Mouse (Mus musculus): ENCODE measurements around the gene Smyd2. TPM values are rescaled to one million over a fixed set of nuclear protein-coding genes. Genes with fewer than 3 reads are reported as not detected.

Smyd2 gene
- 75.6 and 80.3 TPM in 2 replicates for polyA plus RNA-seq (2015; fragmentation: Nextera tagmentation; extraction: Ambion mirVana)

- H3K27ac ChIP-seq (ENCODE audit: low read length), result peak within 1 kb of the TSS; percentile 65
- H3K4me1 ChIP-seq (replicated peaks; ENCODE audit: control insufficient read depth, insufficient read depth, low read length), result peaks cover 14% of the 10 kb centered on the region
- H3K9me3 ChIP-seq (ENCODE audit: control insufficient read depth, low read length), result no peaks in the 10 kb centered on the region
- ATAC-seq (ENCODE audit: low read depth), result peak; percentile 97
- H3K9ac ChIP-seq (ENCODE audit: low read length), result peak within 1 kb of the TSS; percentile 82
- H3K4me3 ChIP-seq (ENCODE audit: low read length), result peak within 1 kb of the TSS; percentile 79
- H3K36me3 ChIP-seq (ENCODE audit: control insufficient read depth, insufficient read depth, low read length), result no peaks in the 10 kb centered on the region
- no peaks in the 10 kb centered on the region for H3K27me3 ChIP-seq (ENCODE audit: control insufficient read depth, insufficient read depth, low read depth, low read length)
- WGBS, result under 1% methylated on average over 44 of the region's 90 CpGs
- peak within 1 kb of the TSS; percentile 95 for H3K4me2 ChIP-seq (ENCODE audit: low read depth, low read length)
Observed at GRCm38 (mm10) chr1:189921818-189922592, at the start of gene Smyd2. Gene Smyd2 (minus strand): TSS chr1:189922363.

DNA sequence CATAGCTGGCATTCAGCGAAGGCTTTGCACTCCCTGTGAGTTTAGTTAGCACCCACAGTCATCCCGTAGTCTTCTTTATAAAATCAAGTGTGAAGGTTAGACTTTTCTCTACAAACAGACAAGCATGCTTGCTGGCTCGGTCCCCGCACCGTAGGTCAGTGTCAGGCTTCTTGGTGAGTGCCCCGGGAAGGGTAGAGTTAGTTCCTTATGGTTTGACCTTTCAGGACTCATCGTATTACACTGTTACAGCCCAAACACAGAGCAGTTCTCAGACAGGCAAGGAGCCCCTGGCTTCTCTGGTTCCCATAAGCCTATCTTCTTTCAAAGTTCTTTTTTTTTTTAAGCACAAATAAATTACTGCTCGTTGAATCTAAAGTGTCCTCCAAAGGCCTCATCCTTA is 48.2 kb upstream of the Smyd2 start:
- no peaks in the 10 kb centered on the region for H3K9me3 ChIP-seq (ENCODE audit: control insufficient read depth, low read length)
- H3K36me3 ChIP-seq (ENCODE audit: control insufficient read depth, insufficient read depth, low read length), result no peaks in the 10 kb centered on the region
- H3K4me1 ChIP-seq (replicated peaks; ENCODE audit: control insufficient read depth, insufficient read depth, low read length), result no peaks in the 10 kb centered on the region
- no peaks in the 10 kb centered on the region for H3K27me3 ChIP-seq (ENCODE audit: control insufficient read depth, insufficient read depth, low read depth, low read length)
- WGBS, result 81% methylated on average over 8 of the region's 8 CpGs
- no peak overlapping the region for H3K27ac ChIP-seq (ENCODE audit: low read length)
- H3K9ac ChIP-seq (ENCODE audit: low read length), result no peak overlapping the region
- ATAC-seq (ENCODE audit: low read depth), result no peak
- no peak overlapping the region for H3K4me2 ChIP-seq (ENCODE audit: low read depth, low read length)
- H3K4me3 ChIP-seq (ENCODE audit: low read length), result no peak overlapping the region

DNA sequence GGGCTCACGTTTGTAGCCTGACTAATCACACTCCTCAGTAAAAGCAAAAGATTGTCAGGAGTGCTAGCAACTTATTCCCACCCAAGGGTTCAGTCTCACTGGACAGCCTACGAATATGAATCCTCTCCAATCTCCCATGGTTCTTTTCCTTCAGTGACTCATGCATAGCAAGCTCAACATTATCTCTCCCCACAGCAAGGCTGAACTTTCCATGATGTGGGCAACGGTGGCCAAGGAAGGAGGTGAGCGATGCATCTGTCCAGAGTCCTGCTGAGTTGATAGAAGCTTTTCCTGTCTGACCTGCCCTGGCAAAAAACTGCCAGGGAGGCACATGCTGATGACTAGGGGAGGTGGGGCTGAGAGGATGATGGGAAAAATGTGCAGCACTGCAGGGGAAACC is 45.9 kb upstream of the Smyd2 start:
- H3K4me1 ChIP-seq (replicated peaks; ENCODE audit: control insufficient read depth, insufficient read depth, low read length), result no peaks in the 10 kb centered on the region
- ATAC-seq (ENCODE audit: low read depth), result no peak
- H3K27ac ChIP-seq (ENCODE audit: low read length), result no peak overlapping the region
- H3K27me3 ChIP-seq (ENCODE audit: control insufficient read depth, insufficient read depth, low read depth, low read length), result no peaks in the 10 kb centered on the region
- no peak overlapping the region for H3K4me3 ChIP-seq (ENCODE audit: low read length)
- H3K9me3 ChIP-seq (ENCODE audit: control insufficient read depth, low read length), result no peaks in the 10 kb centered on the region
- no peak overlapping the region for H3K4me2 ChIP-seq (ENCODE audit: low read depth, low read length)
- 59% methylated on average over 4 of the region's 4 CpGs for WGBS
- no peaks in the 10 kb centered on the region for H3K36me3 ChIP-seq (ENCODE audit: control insufficient read depth, insufficient read depth, low read length)
- H3K9ac ChIP-seq (ENCODE audit: low read length), result no peak overlapping the region

DNA sequence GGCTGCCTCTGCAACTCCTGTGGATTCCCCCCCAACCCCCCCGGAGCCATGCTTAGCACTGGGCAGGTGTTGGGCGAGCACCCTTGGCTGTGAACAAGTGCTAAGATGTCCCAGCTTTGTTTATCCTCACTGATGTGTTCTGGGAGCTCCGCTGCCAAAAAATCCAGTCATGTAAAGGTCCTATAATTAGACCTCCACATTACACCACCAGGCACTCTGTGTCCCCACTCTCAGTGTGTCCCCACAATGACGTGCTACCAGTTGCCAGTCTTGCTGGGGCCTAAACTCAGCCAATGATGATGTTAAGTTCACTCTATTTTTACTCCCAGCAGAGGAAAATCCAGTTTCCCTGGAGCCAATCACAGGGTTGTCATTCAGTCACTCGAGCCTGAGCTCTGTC is 38.3 kb upstream of the Smyd2 start:
- Histone ChIP-seq H3K9me3 (ENCODE audit: control insufficient read depth, low read length) (no peaks in the 10 kb centered on the region), H3K36me3 (ENCODE audit: control insufficient read depth, insufficient read depth, low read length) (no peaks in the 10 kb centered on the region), H3K9ac (ENCODE audit: low read length) (no peak overlapping the region), H3K4me3 (ENCODE audit: low read length) (no peak overlapping the region), H3K27me3 (ENCODE audit: control insufficient read depth, insufficient read depth, low read depth, low read length) (no peaks in the 10 kb centered on the region), H3K4me2 (ENCODE audit: low read depth, low read length) (no peak overlapping the region), H3K27ac (ENCODE audit: low read length) (no peak overlapping the region), H3K4me1 (replicated peaks; ENCODE audit: control insufficient read depth, insufficient read depth, low read length) (no peaks in the 10 kb centered on the region)
- ATAC-seq (ENCODE audit: low read depth), result no peak
- 57% methylated on average over 5 of the region's 5 CpGs for WGBS

DNA sequence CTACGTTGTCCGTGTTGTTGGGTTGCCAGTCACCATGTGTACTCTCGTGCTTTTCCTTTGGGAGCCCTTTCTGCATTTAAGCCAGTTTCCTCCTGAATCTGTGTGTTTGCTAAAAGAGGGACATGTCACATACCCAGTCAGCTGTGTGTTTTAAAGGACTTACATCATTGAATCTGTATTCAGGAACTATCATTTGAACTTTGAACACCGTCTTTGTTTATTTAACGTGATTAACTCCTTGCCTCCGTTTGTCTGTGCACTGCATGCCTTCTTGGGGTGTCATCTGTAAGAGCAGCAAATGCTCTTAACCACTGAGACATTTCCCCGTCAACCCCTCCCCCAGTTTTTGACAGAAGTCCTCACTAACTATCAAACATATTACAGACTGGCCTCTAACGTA is 37.6 kb upstream of the Smyd2 start:
- ATAC-seq (ENCODE audit: low read depth), result no peak
- H3K4me2 ChIP-seq (ENCODE audit: low read depth, low read length), result no peak overlapping the region

DNA sequence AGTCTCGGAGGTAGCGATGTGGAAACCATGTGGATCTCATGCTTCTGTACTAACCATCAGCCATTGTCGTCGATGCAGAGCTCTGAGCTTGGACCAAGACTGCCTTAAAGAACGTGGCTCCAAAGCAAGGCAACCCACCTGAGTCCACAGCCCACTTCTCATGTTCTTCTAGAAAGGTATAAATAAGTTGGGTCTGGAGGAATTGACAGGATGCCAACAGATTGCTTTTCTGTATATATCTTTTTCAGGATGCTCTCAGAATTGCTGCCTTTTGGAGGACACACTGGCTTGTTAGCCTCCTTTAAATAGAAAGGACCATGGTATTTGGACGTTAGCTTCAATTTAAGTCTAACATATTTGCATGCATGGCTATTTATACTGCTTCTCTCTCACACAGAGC is 29.7 kb upstream of the Smyd2 start:
- Histone ChIP-seq H3K27ac (ENCODE audit: low read length) (no peak overlapping the region), H3K4me3 (ENCODE audit: low read length) (no peak overlapping the region), H3K27me3 (ENCODE audit: control insufficient read depth, insufficient read depth, low read depth, low read length) (no peaks in the 10 kb centered on the region), H3K9me3 (ENCODE audit: control insufficient read depth, low read length) (no peaks in the 10 kb centered on the region), H3K36me3 (ENCODE audit: control insufficient read depth, insufficient read depth, low read length) (no peaks in the 10 kb centered on the region), H3K4me1 (replicated peaks; ENCODE audit: control insufficient read depth, insufficient read depth, low read length) (no peaks in the 10 kb centered on the region), H3K4me2 (ENCODE audit: low read depth, low read length) (no peak overlapping the region), H3K9ac (ENCODE audit: low read length) (no peak overlapping the region)
- no peak for ATAC-seq (ENCODE audit: low read depth)
- 71% methylated on average over 6 of the region's 6 CpGs for WGBS

More for the DNA sequence above, 37.6 kb upstream of the Smyd2 start:
- no peak overlapping the region for H3K27ac ChIP-seq (ENCODE audit: low read length)
- no peak overlapping the region for H3K9ac ChIP-seq (ENCODE audit: low read length)
- no peak overlapping the region for H3K4me3 ChIP-seq (ENCODE audit: low read length)
- no peaks in the 10 kb centered on the region for H3K9me3 ChIP-seq (ENCODE audit: control insufficient read depth, low read length)
- 48% methylated on average over 8 of the region's 8 CpGs for WGBS
- no peaks in the 10 kb centered on the region for H3K27me3 ChIP-seq (ENCODE audit: control insufficient read depth, insufficient read depth, low read depth, low read length)
- H3K4me1 ChIP-seq (replicated peaks; ENCODE audit: control insufficient read depth, insufficient read depth, low read length), result no peaks in the 10 kb centered on the region
- H3K36me3 ChIP-seq (ENCODE audit: control insufficient read depth, insufficient read depth, low read length), result no peaks in the 10 kb centered on the region

- Histone ChIP-seq H3K36me3 (ENCODE audit: control insufficient read depth, insufficient read depth, low read length) (no peaks in the 10 kb centered on the region), H3K9ac (ENCODE audit: low read length) (no peak overlapping the region), H3K9me3 (ENCODE audit: control insufficient read depth, low read length) (no peaks in the 10 kb centered on the region), H3K4me1 (replicated peaks; ENCODE audit: control insufficient read depth, insufficient read depth, low read length) (no peaks in the 10 kb centered on the region), H3K4me3 (ENCODE audit: low read length) (no peak overlapping the region), H3K27me3 (ENCODE audit: control insufficient read depth, insufficient read depth, low read depth, low read length) (no peaks in the 10 kb centered on the region), H3K27ac (ENCODE audit: low read length) (no peak overlapping the region), H3K4me2 (ENCODE audit: low read depth, low read length) (no peak overlapping the region)
- WGBS, result 75% methylated on average over 8 of the region's 8 CpGs
- no peak for ATAC-seq (ENCODE audit: low read depth)
Observed at GRCm38 (mm10) chr1:189947411-189947810, 25.2 kb upstream of the Smyd2 start.

DNA sequence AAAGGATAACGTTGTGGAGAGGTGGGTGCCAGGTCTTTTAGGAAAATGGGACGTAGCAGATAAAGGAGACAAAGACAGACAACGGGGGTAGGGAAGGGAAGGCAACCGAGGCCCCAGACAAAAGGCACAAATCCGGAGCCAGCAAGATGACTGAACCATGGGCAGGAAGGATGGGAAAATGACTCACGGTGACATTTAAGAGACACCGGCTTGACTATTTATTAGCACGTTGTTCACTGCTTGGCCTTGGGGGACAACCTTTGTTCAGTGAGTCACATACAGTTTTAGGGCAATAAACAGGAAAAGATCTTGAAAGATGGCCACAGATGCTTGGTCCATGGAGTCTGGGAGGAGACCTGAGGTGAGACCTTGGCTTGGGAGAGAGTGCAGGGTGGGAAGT is 24.0 kb upstream of the Smyd2 start:
- H3K27ac ChIP-seq (ENCODE audit: low read length), result no peak overlapping the region
- H3K27me3 ChIP-seq (ENCODE audit: control insufficient read depth, insufficient read depth, low read depth, low read length), result no peaks in the 10 kb centered on the region
- no peaks in the 10 kb centered on the region for H3K9me3 ChIP-seq (ENCODE audit: control insufficient read depth, low read length)
- WGBS, result 69% methylated on average over 8 of the region's 8 CpGs
- H3K4me3 ChIP-seq (ENCODE audit: low read length), result no peak overlapping the region
- H3K4me1 ChIP-seq (replicated peaks; ENCODE audit: control insufficient read depth, insufficient read depth, low read length), result no peaks in the 10 kb centered on the region
- no peak for ATAC-seq (ENCODE audit: low read depth)
- H3K9ac ChIP-seq (ENCODE audit: low read length), result no peak overlapping the region
- no peak overlapping the region for H3K4me2 ChIP-seq (ENCODE audit: low read depth, low read length)
- H3K36me3 ChIP-seq (ENCODE audit: control insufficient read depth, insufficient read depth, low read length), result no peaks in the 10 kb centered on the region

DNA sequence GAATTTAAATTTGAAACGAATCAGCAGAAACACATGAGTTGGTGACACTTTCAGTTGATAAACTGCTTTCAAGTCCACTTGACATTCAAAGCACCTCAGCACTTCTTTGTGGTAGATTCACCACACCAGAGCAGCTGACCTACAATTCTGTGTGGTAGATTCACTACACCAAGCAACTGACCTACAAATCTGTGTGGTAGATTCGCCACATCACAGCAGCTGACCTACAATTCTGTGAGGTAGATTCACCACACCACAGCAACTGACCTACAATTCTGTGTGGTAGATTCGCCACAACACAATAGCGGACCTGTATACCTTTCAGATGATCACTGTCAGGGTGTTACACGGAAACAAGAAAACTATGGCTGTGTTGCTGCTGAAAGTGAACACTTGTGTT is 19.6 kb upstream of the Smyd2 start:
- H3K4me2 ChIP-seq (ENCODE audit: low read depth, low read length), result no peak overlapping the region
- H3K4me3 ChIP-seq (ENCODE audit: low read length), result no peak overlapping the region
- H3K4me1 ChIP-seq (replicated peaks; ENCODE audit: control insufficient read depth, insufficient read depth, low read length), result no peaks in the 10 kb centered on the region
- no peak overlapping the region for H3K27ac ChIP-seq (ENCODE audit: low read length)
- H3K27me3 ChIP-seq (ENCODE audit: control insufficient read depth, insufficient read depth, low read depth, low read length), result no peaks in the 10 kb centered on the region
- no peak overlapping the region for H3K9ac ChIP-seq (ENCODE audit: low read length)
- ATAC-seq (ENCODE audit: low read depth), result no peak
- H3K36me3 ChIP-seq (ENCODE audit: control insufficient read depth, insufficient read depth, low read length), result no peaks in the 10 kb centered on the region
- no peaks in the 10 kb centered on the region for H3K9me3 ChIP-seq (ENCODE audit: control insufficient read depth, low read length)
- WGBS, result 90% methylated on average over 5 of the region's 5 CpGs

Data from lung, embryonic 16.5 days (tissue).